Mouse (Mus musculus) cerebellum, adult 2 months (tissue): ENCODE results near the gene Gm19402.

ENCODE experiments used
- CTCF ChIP-seq: fragments of 200-500 bp; IDR thresholded peaks from 2 replicates; pipeline ENCODE4 v1.5.1; 2011; ENCODE audit warnings: low read depth, mild to moderate bottlenecking, control low read depth, low read length, moderate library complexity, borderline replicate concordance; ENCODE audit not compliant: insufficient read depth
- POLR2A ChIP-seq: fragments of 200-500 bp; IDR thresholded peaks from 2 replicates; pipeline ENCODE4 v1.6.1; 2011; ENCODE audit warnings: low read length, control low read depth, borderline replicate concordance; ENCODE audit not compliant: insufficient read depth

DNA sequence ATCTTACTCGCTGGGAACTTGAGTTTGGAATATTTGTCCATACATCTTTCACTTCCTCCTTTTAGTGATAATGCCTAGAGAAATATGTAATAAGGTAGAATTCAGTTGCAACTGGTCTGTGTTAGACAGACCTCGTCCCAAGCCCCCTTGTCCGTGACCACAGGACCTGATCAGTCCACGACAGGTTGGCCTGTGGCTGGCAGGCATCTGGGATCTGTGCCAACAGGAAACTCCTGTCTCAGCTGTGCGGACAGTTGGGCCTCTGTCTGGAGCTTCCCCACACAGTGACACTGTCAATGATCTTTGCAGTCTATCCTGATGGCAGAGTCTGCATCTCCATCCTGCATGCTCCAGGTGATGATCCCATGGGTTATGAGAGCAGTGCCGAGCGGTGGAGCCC lies 47.4 kb downstream of the Gm19402 start:
- TF ChIP-seq POLR2A (no peak), CTCF (no peak)
